Mouse (Mus musculus) duodenum, adult 2 months (tissue): ENCODE results near the gene Prelp. TPM values are rescaled to one million over a fixed set of nuclear protein-coding genes. Genes with fewer than 3 reads are reported as not detected.

Experiments used
- polyA plus RNA-seq: library from polyadenylated mRNA; depleted of rRNA; stranded (reverse); fragments of >200 nt; gene quantifications from 2 replicates; pipeline ENCODE4 v1.2.3, GENCODE M21; 2012; ENCODE audit warnings: low replicate concordance; rRNA removed

The Prelp gene
- polyA plus RNA-seq = 13.4 and 18.8 TPM in 2 replicates

DNA sequence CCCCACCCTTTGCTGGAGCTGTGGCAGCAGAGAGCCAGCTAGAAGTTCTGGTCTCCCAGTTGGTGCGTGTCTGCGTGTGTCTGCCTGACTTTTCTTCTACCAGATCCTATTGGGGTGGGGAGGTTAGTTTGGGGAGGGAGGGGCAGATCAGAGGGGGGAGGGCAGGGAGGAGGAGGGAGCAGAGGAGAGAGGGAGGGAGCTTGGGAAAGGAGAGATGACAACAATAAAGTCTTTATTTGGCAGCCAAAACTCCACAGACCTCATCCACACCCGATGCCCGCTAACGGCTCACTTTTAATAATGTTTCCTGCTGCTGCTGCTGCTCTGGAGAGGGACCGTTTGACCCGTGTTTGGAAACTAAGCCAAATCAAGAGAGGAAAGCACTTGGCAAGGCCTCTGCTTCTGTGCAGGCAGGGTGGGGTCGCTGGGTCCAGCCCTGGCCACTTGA lies at the start of gene Prelp:
Gene Prelp, minus strand, starts transcription at position 111 of the 448 bp plus-strand sequence.

DNA sequence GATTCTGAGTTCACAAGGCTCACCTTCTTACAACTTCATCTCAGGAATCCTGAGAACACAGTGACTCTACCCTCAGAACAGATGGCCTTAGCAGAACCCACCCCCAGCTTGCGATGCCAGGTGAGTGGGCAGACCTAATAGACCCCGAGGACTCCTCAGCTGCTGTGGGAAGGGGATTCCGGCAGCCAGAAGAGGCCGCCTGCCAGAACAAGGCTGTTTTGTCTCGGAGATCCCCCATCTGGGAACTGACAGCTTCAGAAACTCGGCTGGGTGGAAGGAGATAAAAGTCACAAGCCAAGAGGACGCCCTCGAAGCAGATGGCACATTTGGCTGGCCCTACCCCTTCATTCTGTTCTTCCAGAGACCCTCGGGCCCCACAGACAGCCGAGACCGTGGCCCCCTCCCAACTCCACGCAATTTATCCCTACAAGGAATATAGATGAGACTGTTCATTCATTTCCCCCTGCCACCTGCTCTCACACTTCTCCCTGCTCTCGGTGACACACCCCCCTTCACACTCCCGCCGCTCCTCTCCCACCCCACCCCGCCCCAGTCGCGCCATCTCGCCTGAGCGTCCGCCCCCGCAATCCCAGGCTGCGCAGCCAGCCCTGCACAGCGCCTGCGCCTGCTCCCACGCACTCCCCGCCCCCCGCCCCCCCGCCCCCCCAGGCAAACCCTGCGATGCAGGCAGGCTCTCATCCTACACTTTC lies 13.1 kb downstream of the Prelp start, which contains the start of gene Optc:
Gene Optc, minus strand, starts transcription at position 51 of the 710 bp plus-strand sequence.

Other genes starting within 250 kb of the Prelp start
- 4.0 and 4.1 TPM in 2 replicates for gene Lax1, start 231.3 kb downstream of the Prelp start, polyA plus RNA-seq
- gene Atp2b4, start 120.4 kb downstream of the Prelp start, polyA plus RNA-seq = 2.1 and 7.6 TPM in 2 replicates
- gene Optc, start 13.4 kb downstream of the Prelp start, polyA plus RNA-seq = 8.4 and 11.7 TPM in 2 replicates
- gene Fmod, start 115.8 kb upstream of the Prelp start, polyA plus RNA-seq = 0.65 and 1.0 TPM in 2 replicates
- gene Btg2, start 157.7 kb upstream of the Prelp start, polyA plus RNA-seq = 44.9 and 70.6 TPM in 2 replicates
- gene Chit1, start 189.8 kb upstream of the Prelp start, polyA plus RNA-seq = 1.0 TPM in 1 of 2 replicates, not detected in the other